Mouse (Mus musculus): ENCODE results near the gene Slc25a26. TPM values are rescaled to one million over a fixed set of nuclear protein-coding genes. Genes with fewer than 3 reads are reported as not detected.

Slc25a26 gene
- polyA plus RNA-seq, 1 experiment from 2014 or later, result 7.1 TPM

DNA sequence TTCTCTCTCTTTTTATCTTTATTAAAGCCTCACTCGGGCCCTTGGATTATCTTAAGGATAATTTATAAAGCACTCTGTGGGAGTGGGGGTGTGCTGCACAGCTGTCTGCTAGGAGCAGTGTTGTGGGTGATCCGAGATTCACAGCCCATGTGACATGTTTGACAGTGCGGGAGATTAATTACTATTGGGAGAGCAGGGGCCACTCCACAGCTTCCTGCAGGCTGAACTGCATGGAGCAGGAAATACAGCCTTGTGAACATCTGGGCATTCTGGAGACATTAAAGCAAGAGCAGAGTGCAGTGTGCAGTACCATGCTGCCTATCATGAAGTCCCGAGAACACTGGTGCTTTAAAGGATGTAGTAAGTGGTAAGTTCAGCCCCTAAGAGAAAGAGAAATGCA, 92.6 kb downstream of the Slc25a26 start:
- no peak overlapping the region for H3K27ac ChIP-seq (ENCODE audit: low read depth, low read length)
- H3K36me3 ChIP-seq (ENCODE audit: control insufficient read depth, insufficient read depth, low read length), result no peaks in the 10 kb centered on the region
- H3K4me3 ChIP-seq (ENCODE audit: low read depth, low read length), result no peak overlapping the region
- no peaks in the 10 kb centered on the region for H3K27me3 ChIP-seq (ENCODE audit: control insufficient read depth, insufficient read depth, low read length)
- no peak overlapping the region for H3K4me2 ChIP-seq
- no peaks in the 10 kb centered on the region for H3K9me3 ChIP-seq (ENCODE audit: control insufficient read depth, low read length)
- H3K9ac ChIP-seq (ENCODE audit: low read length), result no peak overlapping the region
- peaks cover 6% of the 10 kb centered on the region for H3K4me1 ChIP-seq (ENCODE audit: control insufficient read depth, insufficient read depth, low read length)
- WGBS, result 49% methylated on average over 4 of the region's 4 CpGs
- ATAC-seq (ENCODE audit: low FRiP score), result no peak
- peak; percentile 73 for DNase-seq (ENCODE audit: low spot score, missing footprints)

DNA sequence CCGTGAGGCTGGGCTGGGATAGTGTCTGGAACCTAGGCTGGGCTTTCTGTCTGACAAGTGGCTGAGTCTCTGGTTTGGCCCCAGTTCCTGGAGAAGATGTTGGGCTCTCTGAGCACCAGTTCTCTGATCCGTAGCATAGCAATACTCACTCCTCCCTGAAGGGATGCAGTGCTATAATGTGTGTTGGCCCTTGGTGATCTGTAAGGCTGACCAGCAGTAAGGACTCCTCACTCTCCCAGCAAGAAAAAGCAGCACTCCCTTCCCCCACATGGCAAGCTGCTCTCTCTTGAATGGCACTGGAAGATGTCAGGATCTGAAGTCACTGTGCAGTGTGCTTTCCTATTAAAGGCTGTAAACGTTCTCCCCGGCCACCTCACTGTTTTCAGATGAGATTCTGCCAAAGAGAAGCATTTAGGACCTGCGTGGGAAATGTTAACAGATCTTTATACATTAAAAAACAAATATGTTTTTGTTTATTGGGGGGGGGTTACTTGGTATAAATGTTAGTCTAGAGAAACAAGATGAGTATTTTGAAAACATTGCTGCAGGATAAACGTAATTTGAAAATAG, 94.0 kb downstream of the Slc25a26 start:
- Histone ChIP-seq H3K4me3 (ENCODE audit: low read depth, low read length) (no peak overlapping the region), H3K27me3 (ENCODE audit: control insufficient read depth, insufficient read depth, low read length) (no peaks in the 10 kb centered on the region), H3K9me3 (ENCODE audit: control insufficient read depth, low read length) (no peaks in the 10 kb centered on the region), H3K9ac (ENCODE audit: low read length) (no peak overlapping the region), H3K36me3 (ENCODE audit: control insufficient read depth, insufficient read depth, low read length) (no peaks in the 10 kb centered on the region), H3K4me1 (ENCODE audit: control insufficient read depth, insufficient read depth, low read length) (peaks cover 6% of the 10 kb centered on the region), H3K27ac (ENCODE audit: low read depth, low read length) (no peak overlapping the region), H3K4me2 (no peak overlapping the region)
- ATAC-seq (ENCODE audit: low FRiP score) (no peak), DNase-seq (ENCODE audit: low spot score, missing footprints) (peak; percentile 54)
- WGBS, result 88% methylated on average over 6 of the region's 6 CpGs

DNA sequence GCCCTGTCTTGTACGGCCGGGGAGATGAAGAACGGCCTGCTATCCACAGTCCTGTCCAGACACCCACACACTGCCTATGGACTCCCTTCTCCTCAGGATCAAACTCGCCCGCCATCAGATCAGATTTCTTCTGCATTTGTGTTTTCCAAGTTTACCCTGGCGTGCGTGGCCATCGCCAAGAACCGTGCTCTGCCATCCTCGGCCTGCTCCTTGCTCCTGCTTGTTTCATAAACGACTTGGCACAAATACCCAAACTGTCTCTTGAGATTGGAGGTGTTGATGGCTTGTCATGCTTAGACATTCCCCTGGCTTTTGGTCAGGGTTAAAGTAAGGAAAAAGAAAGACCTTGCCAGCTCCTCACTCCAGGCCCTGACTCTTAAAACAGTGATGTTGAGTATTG, 94.6 kb downstream of the Slc25a26 start:
- Histone ChIP-seq H3K27me3 (ENCODE audit: control insufficient read depth, insufficient read depth, low read length) (no peaks in the 10 kb centered on the region), H3K9me3 (ENCODE audit: control insufficient read depth, low read length) (no peaks in the 10 kb centered on the region), H3K9ac (ENCODE audit: low read length) (no peak overlapping the region), H3K27ac (ENCODE audit: low read depth, low read length) (no peak overlapping the region), H3K4me2 (no peak overlapping the region), H3K36me3 (ENCODE audit: control insufficient read depth, insufficient read depth, low read length) (no peaks in the 10 kb centered on the region), H3K4me1 (ENCODE audit: control insufficient read depth, insufficient read depth, low read length) (peaks cover 6% of the 10 kb centered on the region), H3K4me3 (ENCODE audit: low read depth, low read length) (no peak overlapping the region)
- ATAC-seq (ENCODE audit: low FRiP score) (no peak), DNase-seq (ENCODE audit: low spot score, missing footprints) (peak; percentile 45)
- WGBS, result 94% methylated on average over 11 of the region's 11 CpGs

DNA sequence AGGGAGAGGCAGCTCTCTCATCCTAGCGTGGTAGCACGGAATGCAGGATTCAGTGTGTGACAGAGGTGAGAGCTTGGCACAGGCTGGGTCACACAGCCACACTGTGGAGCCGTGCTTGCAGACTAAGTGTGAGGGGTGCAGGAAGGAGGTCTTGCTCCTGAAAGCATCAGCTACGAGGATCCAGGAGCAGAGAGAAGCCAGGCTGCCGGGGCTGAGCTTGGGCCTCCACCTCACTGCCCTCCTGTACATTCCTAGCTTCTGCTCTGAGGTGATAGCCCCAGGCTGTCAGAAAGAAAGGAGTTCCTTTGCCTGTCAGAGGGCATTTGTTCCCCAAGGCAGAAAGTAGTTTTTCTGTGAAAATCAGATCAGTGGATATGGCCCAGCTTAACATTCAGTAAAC, 95.1 kb downstream of the Slc25a26 start:
- Histone ChIP-seq H3K4me1 (ENCODE audit: control insufficient read depth, insufficient read depth, low read length) (peaks cover 6% of the 10 kb centered on the region), H3K4me2 (no peak overlapping the region), H3K36me3 (ENCODE audit: control insufficient read depth, insufficient read depth, low read length) (no peaks in the 10 kb centered on the region), H3K4me3 (ENCODE audit: low read depth, low read length) (no peak overlapping the region), H3K27me3 (ENCODE audit: control insufficient read depth, insufficient read depth, low read length) (no peaks in the 10 kb centered on the region), H3K27ac (ENCODE audit: low read depth, low read length) (no peak overlapping the region), H3K9ac (ENCODE audit: low read length) (no peak overlapping the region), H3K9me3 (ENCODE audit: control insufficient read depth, low read length) (no peaks in the 10 kb centered on the region)
- 79% methylated on average over 5 of the region's 5 CpGs for WGBS
- DNase-seq (ENCODE audit: low spot score, missing footprints) (no peak), ATAC-seq (ENCODE audit: low FRiP score) (no peak)

DNA sequence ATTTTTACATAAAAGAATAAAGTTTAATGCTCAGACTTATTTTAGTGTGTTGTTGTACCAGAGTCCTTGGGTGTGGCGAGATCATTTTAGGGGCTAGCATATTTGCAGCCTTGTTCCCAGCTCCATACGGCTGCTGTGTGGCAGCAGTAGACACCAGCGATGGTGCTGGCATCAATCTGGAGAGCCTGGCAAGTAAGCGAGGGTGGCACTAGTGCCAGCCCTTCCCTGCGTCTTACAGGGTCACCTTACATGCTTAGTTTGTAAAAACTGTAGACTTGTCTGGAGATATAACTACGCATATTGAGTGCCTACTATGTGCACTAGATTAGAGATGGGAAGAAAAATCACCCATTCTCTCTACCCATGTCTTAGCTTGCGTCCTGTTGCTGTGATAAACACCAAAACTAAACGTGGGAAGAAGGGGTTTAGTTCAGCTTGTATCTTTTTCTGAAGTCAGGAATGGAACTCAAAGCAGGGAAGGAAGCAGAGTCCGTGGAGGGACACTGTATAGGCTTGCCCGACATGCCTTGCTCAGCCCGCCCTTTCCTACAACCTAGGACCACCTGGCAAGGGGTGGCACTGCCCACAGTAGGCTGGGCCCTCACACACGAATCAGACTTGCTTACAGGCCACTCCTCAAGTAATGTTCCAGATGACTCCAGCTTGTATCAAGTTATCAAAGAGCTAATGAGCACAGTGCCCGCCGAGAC, 96.1 kb downstream of the Slc25a26 start:
- H3K4me3 ChIP-seq (ENCODE audit: low read depth, low read length), result no peak overlapping the region
- H3K9me3 ChIP-seq (ENCODE audit: control insufficient read depth, low read length), result no peaks in the 10 kb centered on the region
- H3K9ac ChIP-seq (ENCODE audit: low read length), result no peak overlapping the region
- H3K27me3 ChIP-seq (ENCODE audit: control insufficient read depth, insufficient read depth, low read length), result no peaks in the 10 kb centered on the region
- no peak overlapping the region for H3K27ac ChIP-seq (ENCODE audit: low read depth, low read length)
- DNase-seq (ENCODE audit: low spot score, missing footprints) (no peak), ATAC-seq (ENCODE audit: low FRiP score) (no peak)
- WGBS, result 91% methylated on average over 14 of the region's 14 CpGs
- H3K36me3 ChIP-seq (ENCODE audit: control insufficient read depth, insufficient read depth, low read length), result no peaks in the 10 kb centered on the region
- no peak overlapping the region for H3K4me2 ChIP-seq
- peaks cover 6% of the 10 kb centered on the region for H3K4me1 ChIP-seq (ENCODE audit: control insufficient read depth, insufficient read depth, low read length)

DNA sequence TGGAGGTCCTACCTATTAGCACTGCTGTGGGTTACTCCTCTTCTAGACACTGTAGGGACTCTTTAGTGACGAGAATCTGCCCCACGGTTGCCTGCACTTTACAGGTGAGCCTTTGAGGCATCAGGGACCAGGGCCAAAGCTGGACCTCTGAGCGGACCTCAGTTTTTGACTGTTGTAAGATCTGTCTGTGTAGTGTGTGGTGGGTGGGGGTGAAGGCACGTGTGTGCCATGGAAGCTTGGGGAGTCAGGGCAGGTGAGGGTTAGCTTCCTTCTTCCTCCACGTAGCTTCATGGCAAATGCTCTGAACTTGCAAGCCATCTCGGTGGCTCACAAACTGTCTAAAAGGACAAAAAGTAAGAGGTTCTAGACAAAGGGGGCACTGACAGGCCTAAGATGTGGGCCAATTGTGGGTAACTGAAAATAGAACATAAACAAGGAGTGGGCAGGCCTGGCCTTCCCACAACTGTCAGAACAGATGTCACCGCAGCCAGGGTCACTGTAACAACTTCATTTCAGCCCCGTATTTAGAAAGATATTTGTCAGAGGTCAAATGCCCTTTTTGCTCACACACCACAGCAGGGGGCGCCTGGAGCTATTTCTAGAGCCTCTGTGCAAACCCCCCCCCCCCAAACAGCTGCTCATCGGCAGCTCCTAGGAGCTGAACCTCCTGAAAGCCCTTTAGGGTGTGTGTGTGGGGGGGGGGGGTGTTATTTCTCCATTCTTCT, 96.8 kb downstream of the Slc25a26 start:
- 67% methylated on average over 10 of the region's 10 CpGs for WGBS
- Histone ChIP-seq H3K4me3 (ENCODE audit: low read depth, low read length) (no peak overlapping the region), H3K9ac (ENCODE audit: low read length) (no peak overlapping the region), H3K27ac (ENCODE audit: low read depth, low read length) (no peak overlapping the region), H3K4me1 (ENCODE audit: control insufficient read depth, insufficient read depth, low read length) (peaks cover 6% of the 10 kb centered on the region), H3K9me3 (ENCODE audit: control insufficient read depth, low read length) (no peaks in the 10 kb centered on the region), H3K36me3 (ENCODE audit: control insufficient read depth, insufficient read depth, low read length) (no peaks in the 10 kb centered on the region), H3K27me3 (ENCODE audit: control insufficient read depth, insufficient read depth, low read length) (no peaks in the 10 kb centered on the region), H3K4me2 (no peak overlapping the region)
- ATAC-seq (ENCODE audit: low FRiP score) (no peak), DNase-seq (ENCODE audit: low spot score, missing footprints) (no peak)

DNA sequence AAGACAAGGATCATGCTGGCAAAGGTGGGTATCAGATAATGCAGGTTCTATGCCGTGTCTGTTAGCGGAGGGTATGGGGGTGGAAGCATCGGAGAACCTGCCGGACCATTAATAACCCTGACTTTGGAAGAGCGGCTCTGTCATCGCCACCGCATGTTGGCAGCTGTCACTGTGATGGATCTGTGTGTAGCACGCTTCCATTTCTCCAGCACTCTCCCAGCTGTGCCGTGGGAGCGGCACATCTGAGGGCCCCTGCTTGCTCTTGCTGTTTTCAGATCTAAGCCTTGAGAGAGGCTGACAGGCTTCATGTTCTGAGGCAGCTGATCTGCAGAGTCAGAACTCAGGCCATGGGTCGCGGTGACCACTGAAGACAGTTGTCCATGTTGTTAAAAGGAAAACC, 98.3 kb downstream of the Slc25a26 start:
- H3K4me1 ChIP-seq (ENCODE audit: control insufficient read depth, insufficient read depth, low read length), result 0 out of 2 replicates have a peak, but pooled peaks cover 2% of the 10 kb centered on the region
- 93% methylated on average over 12 of the region's 12 CpGs for WGBS
- H3K4me2 ChIP-seq, result no peak overlapping the region
- no peak overlapping the region for H3K27ac ChIP-seq (ENCODE audit: low read depth, low read length)
- H3K27me3 ChIP-seq (ENCODE audit: control insufficient read depth, insufficient read depth, low read length), result no peaks in the 10 kb centered on the region
- no peak overlapping the region for H3K4me3 ChIP-seq (ENCODE audit: low read depth, low read length)
- no peak for ATAC-seq (ENCODE audit: low FRiP score)
- H3K36me3 ChIP-seq (ENCODE audit: control insufficient read depth, insufficient read depth, low read length), result no peaks in the 10 kb centered on the region; the same call in 1 of the 2 replicates
- H3K9ac ChIP-seq (ENCODE audit: low read length), result no peak overlapping the region
- no peak for DNase-seq (ENCODE audit: low spot score, missing footprints)
- H3K9me3 ChIP-seq (ENCODE audit: control insufficient read depth, low read length), result no peaks in the 10 kb centered on the region

DNA sequence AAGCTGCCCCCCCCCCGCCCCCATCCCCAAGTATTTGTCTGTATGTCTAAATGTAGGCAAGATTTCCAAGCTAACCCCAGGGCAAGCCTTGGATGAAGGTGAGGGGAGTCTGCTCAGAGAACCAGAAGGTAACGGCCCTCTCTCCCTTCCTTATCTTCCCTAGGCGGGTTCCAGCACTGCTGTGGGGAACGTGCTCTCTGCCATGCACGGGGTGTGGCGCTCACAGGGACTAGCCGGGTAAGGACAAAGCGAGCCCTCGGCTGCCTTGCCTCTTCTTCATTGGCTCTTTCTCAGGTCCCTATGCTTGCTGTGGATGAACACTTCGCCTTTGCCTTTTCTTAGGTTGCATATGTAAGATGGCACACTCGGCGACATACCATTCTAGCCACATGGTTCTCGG, 98.9 kb downstream of the Slc25a26 start:
- Histone ChIP-seq H3K9ac (ENCODE audit: low read length) (no peak overlapping the region), H3K4me2 (no peak overlapping the region), H3K4me1 (ENCODE audit: control insufficient read depth, insufficient read depth, low read length) (0 out of 2 replicates have a peak, but pooled peaks cover 2% of the 10 kb centered on the region), H3K27me3 (ENCODE audit: control insufficient read depth, insufficient read depth, low read length) (no peaks in the 10 kb centered on the region), H3K36me3 (ENCODE audit: control insufficient read depth, insufficient read depth, low read length) (no peaks in the 10 kb centered on the region; the same call in 1 of the 2 replicates), H3K9me3 (ENCODE audit: control insufficient read depth, low read length) (no peaks in the 10 kb centered on the region), H3K27ac (ENCODE audit: low read depth, low read length) (no peak overlapping the region), H3K4me3 (ENCODE audit: low read depth, low read length) (no peak overlapping the region)
- ATAC-seq (ENCODE audit: low FRiP score), result no peak
- 89% methylated on average over 13 of the region's 13 CpGs for WGBS
- DNase-seq (ENCODE audit: low spot score, missing footprints), result no peak

DNA sequence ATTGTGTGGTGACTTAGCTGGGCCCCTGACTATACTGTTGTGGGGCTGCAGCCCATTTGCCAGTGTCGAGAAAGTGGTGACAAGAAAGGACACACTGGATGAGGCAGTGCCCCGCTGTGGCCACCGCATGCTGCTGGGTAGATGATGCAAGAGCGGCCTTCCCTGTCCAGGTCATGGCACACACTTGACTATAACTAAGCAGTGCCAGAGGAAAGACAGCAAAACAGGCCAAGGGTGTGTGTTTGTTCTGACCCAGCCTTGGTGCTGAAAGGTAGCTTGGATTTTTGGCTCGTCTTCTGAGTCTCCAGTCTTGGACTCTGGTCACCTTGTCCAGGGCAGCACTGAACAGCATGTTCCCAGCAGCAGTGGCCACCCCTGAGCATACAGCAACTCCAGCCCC, 101.0 kb downstream of the Slc25a26 start:
- H3K4me1 ChIP-seq (ENCODE audit: control insufficient read depth, insufficient read depth, low read length), result 0 out of 2 replicates have a peak, but pooled peaks cover 2% of the 10 kb centered on the region
- no peak for ATAC-seq (ENCODE audit: low FRiP score)
- no peak for DNase-seq (ENCODE audit: low spot score, missing footprints)
- H3K4me2 ChIP-seq, result no peak overlapping the region
- no peaks in the 10 kb centered on the region for H3K9me3 ChIP-seq (ENCODE audit: control insufficient read depth, low read length)
- no peak overlapping the region for H3K4me3 ChIP-seq (ENCODE audit: low read depth, low read length)
- no peak overlapping the region for H3K27ac ChIP-seq (ENCODE audit: low read depth, low read length)
- no peaks in the 10 kb centered on the region for H3K27me3 ChIP-seq (ENCODE audit: control insufficient read depth, insufficient read depth, low read length)
- 82% methylated on average over 5 of the region's 5 CpGs for WGBS
- H3K36me3 ChIP-seq (ENCODE audit: control insufficient read depth, insufficient read depth, low read length), result peaks cover 2% of the 10 kb centered on the region; the same call in 1 of the 2 replicates
- H3K9ac ChIP-seq (ENCODE audit: low read length), result no peak overlapping the region

Measured in midbrain, embryonic 11.5 days (tissue).